Mouse (Mus musculus): ENCODE results near the gene Katnb1.

Gene Katnb1

DNA sequence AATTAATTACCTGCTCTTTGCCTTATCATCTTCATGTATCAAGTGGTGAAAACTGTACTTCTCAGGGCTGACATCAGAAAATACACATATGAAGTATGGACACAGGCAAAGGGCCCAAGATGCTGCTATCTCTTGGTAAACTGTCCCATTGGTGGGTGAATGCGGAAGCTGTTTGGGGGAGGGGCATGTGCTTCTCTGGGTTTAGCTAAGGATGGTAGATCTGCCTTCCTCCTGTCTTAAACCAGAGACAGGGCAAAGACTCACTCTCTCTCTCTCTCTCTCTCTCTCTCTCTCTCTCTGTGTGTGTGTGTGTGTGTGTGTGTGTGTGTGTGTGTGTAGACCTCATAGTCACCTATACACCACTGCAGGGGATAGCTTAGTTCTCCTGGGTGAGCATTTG, 60.0 kb downstream of the Katnb1 start:
- no peak for DNase-seq

DNA sequence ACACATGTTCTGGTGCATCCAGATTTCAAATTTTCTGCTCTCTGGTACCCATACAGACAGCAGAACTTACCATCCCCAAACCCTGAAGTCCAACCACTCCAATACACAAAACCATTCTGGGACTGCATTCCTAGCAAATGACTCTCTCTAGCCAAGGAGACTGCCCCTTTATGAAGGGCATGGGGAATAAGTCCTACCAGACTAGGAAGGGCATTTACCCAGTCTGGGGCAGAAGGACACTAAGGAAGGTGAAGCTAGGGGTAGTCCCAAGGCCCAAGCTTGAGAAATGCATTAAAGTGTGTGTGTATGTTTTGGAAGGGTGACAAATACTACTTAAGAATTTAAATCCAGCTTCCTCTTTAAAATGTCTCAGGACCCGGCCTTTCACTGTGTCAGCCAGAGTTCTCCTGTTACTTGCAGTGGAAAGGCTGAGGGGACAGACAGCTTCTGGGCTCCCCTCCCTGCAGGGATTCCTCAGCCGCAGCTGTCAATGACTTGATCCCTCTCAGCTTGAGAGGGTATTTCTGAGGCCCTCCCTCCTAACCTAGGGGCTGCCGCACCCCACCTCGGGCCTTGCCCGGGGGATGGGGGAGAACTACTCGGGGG, 60.6 kb downstream of the Katnb1 start:
- DNase-seq: no peak

- peak; percentile 75 to 82 for DNase-seq
Observed at GRCm38 (mm10) chr8:95142075-95142831, 61.3 kb downstream of the Katnb1 start.

GRCm38 (mm10) chr8:95142985-95143804, 62.2 kb downstream of the Katnb1 start:
- DNase-seq: peak; percentile 18 to 39

DNA sequence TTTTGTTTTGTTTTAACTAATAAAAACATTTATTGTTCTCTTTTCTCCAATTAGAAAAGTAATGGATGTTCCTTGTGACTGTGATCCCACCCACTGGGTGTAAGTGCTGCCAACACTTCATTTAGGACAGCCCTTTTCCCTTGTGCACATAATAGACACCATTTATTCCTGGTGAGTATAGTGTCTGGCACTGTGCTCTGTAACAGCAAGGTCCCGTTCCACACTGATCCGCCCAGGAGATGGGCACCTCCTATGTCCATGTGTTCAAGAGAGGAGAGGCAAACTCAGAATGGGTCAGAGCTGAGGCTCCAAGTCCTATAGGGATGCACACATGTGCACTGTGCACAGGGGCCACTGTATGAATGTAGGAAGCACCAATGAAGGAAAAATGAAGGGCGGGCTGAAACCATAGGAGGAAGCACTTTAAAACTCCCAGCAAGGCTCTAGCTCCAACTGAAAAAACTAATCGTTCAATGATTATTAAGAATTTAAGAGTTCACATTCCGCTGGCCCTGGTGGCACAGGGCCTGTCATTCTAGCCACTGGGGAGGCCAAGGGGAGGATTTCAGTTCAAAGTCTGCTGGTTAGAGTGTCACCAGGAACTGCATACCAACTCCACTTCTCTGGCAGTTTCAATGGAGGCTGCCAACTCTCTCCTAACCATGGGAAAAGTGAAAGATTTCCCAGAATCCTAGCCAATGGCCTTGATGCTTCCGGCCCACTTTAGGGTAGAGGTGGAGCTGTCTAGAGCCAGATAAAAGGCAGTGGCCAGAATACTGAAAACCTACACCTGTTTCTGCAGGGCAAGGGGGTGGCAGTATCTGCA, 63.0 kb downstream of the Katnb1 start:
- no peak for DNase-seq

DNA sequence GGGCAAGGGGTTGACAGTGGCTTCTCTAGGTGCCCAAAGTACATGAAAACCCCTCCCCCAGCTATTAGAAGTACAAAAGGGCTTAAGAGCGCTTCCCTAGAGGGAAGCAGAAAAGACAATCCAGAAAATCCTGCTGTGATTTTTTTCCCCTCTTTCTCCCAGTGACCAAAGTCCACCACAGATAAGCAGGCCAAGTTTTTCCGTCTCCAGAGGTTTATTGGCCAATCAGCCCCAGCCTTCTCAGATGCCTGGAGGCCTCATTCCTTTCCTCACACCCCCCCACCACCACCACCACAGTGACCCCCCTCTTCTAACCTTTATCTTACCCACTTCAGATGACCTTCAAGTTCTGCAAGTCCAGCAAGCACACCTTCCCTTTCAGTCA, 63.6 kb downstream of the Katnb1 start:
- DNase-seq: no peak

DNA sequence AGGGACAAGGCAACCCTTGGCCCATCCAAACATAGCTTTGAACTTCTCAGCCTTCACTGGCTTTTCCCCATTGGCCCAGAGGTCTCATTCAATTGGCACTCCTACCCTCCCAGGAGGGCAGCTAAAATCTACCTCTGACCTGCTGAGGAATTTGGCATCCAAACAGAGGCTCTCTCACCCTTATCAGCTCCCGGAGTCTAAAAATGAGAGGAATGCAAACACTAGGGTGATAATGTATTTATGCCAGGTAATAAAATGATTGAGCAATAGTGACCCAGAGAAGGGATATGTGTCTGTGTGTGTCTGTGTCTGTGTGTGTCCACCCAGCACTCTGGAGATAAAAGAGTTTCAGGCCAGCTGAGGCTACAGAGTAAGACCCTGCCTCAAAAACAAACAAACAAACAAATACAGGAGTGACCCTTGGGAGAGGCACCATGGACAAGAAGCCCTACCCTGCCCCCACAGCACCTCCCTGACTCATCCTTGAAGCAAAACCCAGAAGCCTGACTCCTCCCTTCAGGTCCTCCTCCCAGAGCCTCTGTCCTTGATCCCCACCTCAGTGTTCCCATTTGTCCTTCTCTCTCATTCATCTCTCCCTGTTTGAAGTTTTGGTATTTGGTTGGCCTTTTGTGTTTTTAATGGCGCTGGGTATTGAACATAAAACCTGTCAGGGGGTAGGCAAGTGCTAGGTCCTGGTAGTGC, 65.2 kb downstream of the Katnb1 start:
- no peak for DNase-seq

- no peak for DNase-seq
Observed at GRCm38 (mm10) chr8:95146846-95147245, 65.9 kb downstream of the Katnb1 start.

DNA sequence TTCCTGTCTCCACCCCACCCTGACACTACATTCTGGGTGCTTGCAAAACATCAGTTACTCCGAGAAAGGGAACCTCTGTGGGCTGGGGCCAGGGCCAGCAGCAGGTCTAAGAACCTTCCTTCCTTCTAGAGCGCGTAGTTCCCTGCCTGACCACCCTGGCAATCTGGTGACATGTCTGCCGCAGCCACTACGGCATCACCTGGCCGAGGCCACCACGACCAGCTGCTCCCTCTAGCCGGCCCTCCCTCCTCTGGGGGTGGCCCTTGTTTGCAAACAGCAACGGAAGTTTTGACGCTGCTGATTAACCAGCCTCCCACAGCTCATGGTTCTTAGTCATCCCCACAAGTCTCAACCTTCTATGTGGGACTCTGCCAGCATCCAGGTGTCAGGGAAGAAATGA, 68.4 kb downstream of the Katnb1 start:
- DNase-seq: no peak

DNA sequence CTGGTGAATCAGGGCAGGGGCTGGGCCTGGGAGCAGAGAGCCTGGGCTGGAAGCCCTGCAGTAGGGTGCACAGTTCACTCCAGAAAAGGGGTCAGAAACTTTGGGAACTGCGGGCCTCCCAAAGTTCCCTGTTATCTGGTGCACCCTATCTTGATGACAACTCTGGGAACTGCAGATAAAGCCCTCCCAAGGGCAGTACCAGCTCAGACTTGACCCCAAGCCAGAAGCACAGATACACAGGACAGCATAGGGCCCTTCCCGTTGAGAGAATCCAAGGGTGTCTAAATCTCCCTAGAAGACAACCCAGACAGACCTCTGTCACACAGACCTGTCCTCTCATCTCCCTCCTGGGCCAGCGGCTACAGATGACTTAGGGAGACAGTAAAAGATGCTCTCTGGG, 69.6 kb downstream of the Katnb1 start:
- no peak for DNase-seq
